Mouse (Mus musculus): ENCODE results near the gene Snx14. TPM values are rescaled to one million over a fixed set of nuclear protein-coding genes. Genes with fewer than 3 reads are reported as not detected.

Snx14 gene
- total and polyA plus RNA-seq, 3 experiments: 8.5 to 57.4 (median 51.0) TPM

DNA sequence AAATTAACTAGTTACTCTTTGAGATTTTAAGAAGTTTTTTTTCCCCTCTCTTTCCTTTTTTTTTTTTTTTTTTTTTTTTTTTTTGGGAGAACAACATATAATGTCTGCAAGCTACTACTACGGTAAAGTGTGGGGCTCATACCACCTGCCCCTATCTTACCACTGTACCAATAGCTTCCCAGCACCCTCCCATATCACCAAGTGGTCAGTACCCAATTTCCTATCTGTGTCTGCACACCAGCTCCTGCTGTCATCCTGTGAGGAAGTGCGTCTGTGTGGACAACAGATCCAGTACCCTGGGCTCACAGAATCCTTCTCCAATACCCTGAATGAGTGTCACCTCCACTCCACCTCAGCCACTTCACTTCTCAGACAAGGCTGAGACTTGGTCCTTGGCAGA is 79.6 kb downstream of the Snx14 start:
- Histone ChIP-seq H3K9me3 (replicated peaks) (no peaks in the 10 kb centered on the region), H3K36me3 (replicated peaks) (no peaks in the 10 kb centered on the region), H3K4me3 (ENCODE audit: low read depth, low read length) (no peak overlapping the region), H3K4me1 (ENCODE audit: insufficient read depth, low read depth, low read length) (no peaks in the 10 kb centered on the region; the same call in 1 of the 2 replicates), H3K27me3 (ENCODE audit: insufficient read depth, low read length) (no peaks in the 10 kb centered on the region)
- ATAC-seq (ENCODE audit: extremely low read depth, insufficient number of reproducible peaks, low FRiP score, poor library complexity, severe bottlenecking) (peak; percentile 22; the same call in 1 of the 2 replicates), DNase-seq (ENCODE audit: low spot score) (no peak)
- TF ChIP-seq GATA2 (IDR thresholded peaks at IDR 0.05; ENCODE audit: borderline replicate concordance, low read depth, low read length): no peak
- no peak for TF ChIP-seq CTCF (IDR thresholded peaks at IDR 0.05; ENCODE audit: low read depth, low read length)
- TF ChIP-seq GATA1 (IDR thresholded peaks at IDR 0.05; ENCODE audit: borderline replicate concordance, low read length): no peak
- no peak for TF ChIP-seq TAL1 (conservative IDR thresholded peaks at IDR 0.05; ENCODE audit: low read depth, low read length)
- no peak for TF ChIP-seq POLR2AphosphoS5 (IDR thresholded peaks at IDR 0.05; ENCODE audit: insufficient replicate concordance, low read depth, low read length)

DNA sequence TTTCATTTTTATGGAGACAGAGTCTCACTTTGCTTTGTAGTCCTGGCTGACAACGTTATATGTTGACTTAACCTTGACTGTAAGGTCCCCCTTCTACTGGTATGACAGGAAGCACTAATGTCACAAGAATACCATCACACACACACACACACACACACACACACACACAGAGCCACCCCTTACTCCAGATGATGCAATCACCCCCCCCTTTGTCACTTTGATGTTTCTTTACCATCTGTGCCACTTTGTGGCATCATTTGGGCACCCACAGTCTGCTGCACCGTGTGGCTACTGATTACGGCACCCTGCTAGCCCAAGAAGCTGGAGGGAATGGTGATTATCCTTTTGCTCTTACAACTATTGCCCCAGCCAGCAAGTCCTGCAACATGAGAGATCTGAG is 81.6 kb downstream of the Snx14 start:
- TF ChIP-seq CTCF (IDR thresholded peaks at IDR 0.05; ENCODE audit: low read depth, low read length): no peak
- no peak for TF ChIP-seq GATA2 (IDR thresholded peaks at IDR 0.05; ENCODE audit: borderline replicate concordance, low read depth, low read length)
- no peak for TF ChIP-seq TAL1 (conservative IDR thresholded peaks at IDR 0.05; ENCODE audit: low read depth, low read length)
- TF ChIP-seq POLR2AphosphoS5 (IDR thresholded peaks at IDR 0.05; ENCODE audit: insufficient replicate concordance, low read depth, low read length): no peak
- no peak for TF ChIP-seq GATA1 (IDR thresholded peaks at IDR 0.05; ENCODE audit: borderline replicate concordance, low read length)
- no peaks in the 10 kb centered on the region for H3K36me3 ChIP-seq (replicated peaks)
- no peaks in the 10 kb centered on the region for H3K9me3 ChIP-seq (replicated peaks)
- H3K4me1 ChIP-seq (ENCODE audit: insufficient read depth, low read depth, low read length): no peaks in the 10 kb centered on the region; the same call in 1 of the 2 replicates
- H3K4me3 ChIP-seq (ENCODE audit: low read depth, low read length): no peak overlapping the region
- DNase-seq (ENCODE audit: low spot score) (no peak), ATAC-seq (ENCODE audit: extremely low read depth, insufficient number of reproducible peaks, low FRiP score, poor library complexity, severe bottlenecking) (no peak)
- no peaks in the 10 kb centered on the region for H3K27me3 ChIP-seq (ENCODE audit: insufficient read depth, low read length)

DNA sequence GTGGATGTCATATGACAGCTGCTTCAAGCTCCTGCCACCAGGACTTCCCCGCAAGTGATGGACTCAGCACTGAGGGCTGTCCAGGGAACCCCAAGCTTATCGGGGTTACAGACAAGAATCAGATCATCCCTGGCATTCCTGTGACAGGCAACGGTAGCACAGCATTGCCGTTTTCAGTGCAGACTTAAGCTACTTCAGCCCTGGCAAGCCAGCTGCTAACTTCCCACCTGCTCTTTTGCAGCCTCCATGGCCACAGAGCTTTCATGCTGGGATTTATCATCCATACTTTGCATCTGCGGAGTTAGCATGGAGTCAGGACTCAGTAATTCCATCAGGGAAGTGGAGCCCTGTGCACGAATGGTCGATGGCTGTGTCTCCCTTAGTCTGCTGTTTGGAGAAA is 85.3 kb downstream of the Snx14 start:
- ATAC-seq (ENCODE audit: extremely low read depth, insufficient number of reproducible peaks, low FRiP score, poor library complexity, severe bottlenecking): no peak
- DNase-seq (ENCODE audit: low spot score): no peak
- Histone ChIP-seq H3K4me1 (ENCODE audit: insufficient read depth, low read depth, low read length) (no peaks in the 10 kb centered on the region), H3K9me3 (replicated peaks) (no peaks in the 10 kb centered on the region), H3K27me3 (ENCODE audit: insufficient read depth, low read length) (peaks cover 11% of the 10 kb centered on the region), H3K36me3 (replicated peaks) (no peaks in the 10 kb centered on the region), H3K4me3 (ENCODE audit: low read depth, low read length) (no peak overlapping the region)
- TF ChIP-seq POLR2AphosphoS5 (IDR thresholded peaks at IDR 0.05; ENCODE audit: insufficient replicate concordance, low read depth, low read length) (no peak), GATA2 (IDR thresholded peaks at IDR 0.05; ENCODE audit: borderline replicate concordance, low read depth, low read length) (no peak), CTCF (IDR thresholded peaks at IDR 0.05; ENCODE audit: low read depth, low read length) (no peak), TAL1 (conservative IDR thresholded peaks at IDR 0.05; ENCODE audit: low read depth, low read length) (no peak), GATA1 (IDR thresholded peaks at IDR 0.05; ENCODE audit: borderline replicate concordance, low read length) (no peak)

- H3K36me3 ChIP-seq (replicated peaks): no peaks in the 10 kb centered on the region
- no peaks in the 10 kb centered on the region for H3K9me3 ChIP-seq (replicated peaks)
- TF ChIP-seq TAL1 (conservative IDR thresholded peaks at IDR 0.05; ENCODE audit: low read depth, low read length) (no peak), GATA2 (IDR thresholded peaks at IDR 0.05; ENCODE audit: borderline replicate concordance, low read depth, low read length) (no peak), CTCF (IDR thresholded peaks at IDR 0.05; ENCODE audit: low read depth, low read length) (no peak), GATA1 (IDR thresholded peaks at IDR 0.05; ENCODE audit: borderline replicate concordance, low read length) (no peak), POLR2AphosphoS5 (IDR thresholded peaks at IDR 0.05; ENCODE audit: insufficient replicate concordance, low read depth, low read length) (no peak)
Observed at GRCm38 (mm10) chr9:88352741-88353140, 86.0 kb downstream of the Snx14 start.

DNA sequence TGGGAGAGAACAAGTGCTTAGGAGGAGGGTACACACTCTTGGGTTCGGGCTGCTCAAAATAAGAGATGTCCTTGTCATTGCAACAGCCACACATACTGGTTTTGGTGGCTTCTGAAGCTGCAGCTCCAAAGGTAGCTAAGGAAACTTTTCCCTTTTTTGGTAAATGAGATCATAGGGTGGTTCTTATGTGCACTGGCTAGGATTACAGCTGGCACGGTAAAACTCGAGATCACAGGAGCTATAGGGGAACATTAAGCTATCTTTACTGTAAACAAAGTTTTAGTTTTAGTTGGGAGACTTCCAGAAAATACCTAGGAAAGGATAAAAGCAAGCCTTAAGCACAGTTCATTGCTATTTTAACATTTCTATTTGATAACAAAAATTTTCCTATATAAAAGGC is 87.6 kb downstream of the Snx14 start:
- no peak for DNase-seq (ENCODE audit: low spot score)
- Histone ChIP-seq H3K9me3 (replicated peaks) (no peaks in the 10 kb centered on the region), H3K36me3 (replicated peaks) (no peaks in the 10 kb centered on the region), H3K4me3 (ENCODE audit: low read depth, low read length) (no peak overlapping the region), H3K4me1 (ENCODE audit: insufficient read depth, low read depth, low read length) (no peaks in the 10 kb centered on the region), H3K27me3 (ENCODE audit: insufficient read depth, low read length) (peaks cover 14% of the 10 kb centered on the region)
- no peak for ATAC-seq (ENCODE audit: extremely low read depth, insufficient number of reproducible peaks, low FRiP score, poor library complexity, severe bottlenecking)
- TF ChIP-seq TAL1 (conservative IDR thresholded peaks at IDR 0.05; ENCODE audit: low read depth, low read length): no peak
- TF ChIP-seq CTCF (IDR thresholded peaks at IDR 0.05; ENCODE audit: low read depth, low read length): no peak
- no peak for TF ChIP-seq POLR2AphosphoS5 (IDR thresholded peaks at IDR 0.05; ENCODE audit: insufficient replicate concordance, low read depth, low read length)
- no peak for TF ChIP-seq GATA1 (IDR thresholded peaks at IDR 0.05; ENCODE audit: borderline replicate concordance, low read length)
- no peak for TF ChIP-seq GATA2 (IDR thresholded peaks at IDR 0.05; ENCODE audit: borderline replicate concordance, low read depth, low read length)

More at GRCm38 (mm10) chr9:88352741-88353140, 86.0 kb downstream of the Snx14 start:
- no peak overlapping the region for H3K4me3 ChIP-seq (ENCODE audit: low read depth, low read length)
- peaks cover 11% of the 10 kb centered on the region for H3K27me3 ChIP-seq (ENCODE audit: insufficient read depth, low read length)
- no peaks in the 10 kb centered on the region for H3K4me1 ChIP-seq (ENCODE audit: insufficient read depth, low read depth, low read length)
- no peak for DNase-seq (ENCODE audit: low spot score)
- ATAC-seq (ENCODE audit: extremely low read depth, insufficient number of reproducible peaks, low FRiP score, poor library complexity, severe bottlenecking): no peak

DNA sequence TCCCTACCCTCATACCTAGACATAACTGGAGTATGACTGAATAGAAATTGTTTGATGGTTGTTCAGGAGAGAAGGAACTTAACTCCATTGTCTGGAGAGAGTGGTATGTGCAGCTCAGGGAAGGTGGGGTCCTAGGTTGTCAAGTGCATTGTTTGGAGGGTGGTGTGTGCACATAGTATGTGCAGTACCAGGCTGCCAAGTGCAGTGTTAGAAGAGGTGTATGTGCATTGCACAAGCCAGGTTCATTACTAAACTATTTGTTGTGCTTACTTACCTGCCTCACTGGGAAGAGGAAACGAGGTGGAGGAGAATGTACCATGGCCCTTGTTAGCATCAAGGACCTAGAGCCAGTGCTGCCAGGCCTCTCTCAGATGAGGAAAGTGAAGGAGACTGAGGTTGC is 88.4 kb downstream of the Snx14 start:
- no peaks in the 10 kb centered on the region for H3K9me3 ChIP-seq (replicated peaks)
- no peaks in the 10 kb centered on the region for H3K36me3 ChIP-seq (replicated peaks)
- no peak overlapping the region for H3K4me3 ChIP-seq (ENCODE audit: low read depth, low read length)
- TF ChIP-seq POLR2AphosphoS5 (IDR thresholded peaks at IDR 0.05; ENCODE audit: insufficient replicate concordance, low read depth, low read length): no peak
- no peak for TF ChIP-seq CTCF (IDR thresholded peaks at IDR 0.05; ENCODE audit: low read depth, low read length)
- TF ChIP-seq TAL1 (conservative IDR thresholded peaks at IDR 0.05; ENCODE audit: low read depth, low read length): no peak
- TF ChIP-seq GATA2 (IDR thresholded peaks at IDR 0.05; ENCODE audit: borderline replicate concordance, low read depth, low read length): no peak
- no peak for TF ChIP-seq GATA1 (IDR thresholded peaks at IDR 0.05; ENCODE audit: borderline replicate concordance, low read length)
- DNase-seq (ENCODE audit: low spot score) (no peak), ATAC-seq (ENCODE audit: extremely low read depth, insufficient number of reproducible peaks, low FRiP score, poor library complexity, severe bottlenecking) (no peak)
- no peaks in the 10 kb centered on the region for H3K4me1 ChIP-seq (ENCODE audit: insufficient read depth, low read depth, low read length)
- peaks cover 14% of the 10 kb centered on the region for H3K27me3 ChIP-seq (ENCODE audit: insufficient read depth, low read length)
